Mouse (Mus musculus): Measurements from ENCODE around the gene Snx29.
"Not testable (repeated sequence)": the region's sequence is repeated elsewhere in the genome, so short reads cannot be mapped to it uniquely, and the experiment has no call there.

Snx29 gene

GRCm38 (mm10) chr16:11322409-11323323 lies at the start of gene Snx29:
Gene Snx29 (plus strand): TSS chr16:11322908.
- in situ Hi-C loops (cut with MboI, MseI) = no loop called here

GRCm38 (mm10) chr16:11276888-11277287 lies 45.8 kb upstream of the Snx29 start:
- in situ Hi-C loops (cut with MboI, MseI) = no loop called here

GRCm38 (mm10) chr16:11278778-11279177 lies 43.9 kb upstream of the Snx29 start:
- in situ Hi-C loops (cut with MboI, MseI) = no loop called here

GRCm38 (mm10) chr16:11282655-11283232 lies 40.0 kb upstream of the Snx29 start:
- in situ Hi-C loops (cut with MboI, MseI) = no loop called here

GRCm38 (mm10) chr16:11284881-11285280 lies 37.8 kb upstream of the Snx29 start:
- in situ Hi-C loops (cut with MboI, MseI) = no loop called here

- in situ Hi-C loops (cut with MboI, MseI) = no loop called here
Observed at GRCm38 (mm10) chr16:11285949-11286348, 36.8 kb upstream of the Snx29 start.

- in situ Hi-C loops (cut with MboI, MseI) = not testable (repeated sequence)
Observed at GRCm38 (mm10) chr16:11288873-11289272, 33.8 kb upstream of the Snx29 start.

GRCm38 (mm10) chr16:11295583-11295982 lies 27.1 kb upstream of the Snx29 start:
- in situ Hi-C loops (cut with MboI, MseI) = not testable (repeated sequence)

GRCm38 (mm10) chr16:11297700-11298099 lies 25.0 kb upstream of the Snx29 start:
- in situ Hi-C loops (cut with MboI, MseI) = not testable (repeated sequence)

GRCm38 (mm10) chr16:11303741-11304140 lies 19.0 kb upstream of the Snx29 start:
- in situ Hi-C loops (cut with MboI, MseI) = no loop called here

GRCm38 (mm10) chr16:11305531-11305930 lies 17.2 kb upstream of the Snx29 start:
- in situ Hi-C loops (cut with MboI, MseI) = no loop called here

GRCm38 (mm10) chr16:11313512-11313911 lies 9.2 kb upstream of the Snx29 start, which contains the start of gene Tnfrsf17:
Gene Tnfrsf17 (plus strand): TSS chr16:11313812.
- in situ Hi-C loops (cut with MboI, MseI) = no loop called here

- in situ Hi-C loops (cut with MboI, MseI) = no loop called here
Observed at GRCm38 (mm10) chr16:11315786-11316320, 6.9 kb upstream of the Snx29 start.

GRCm38 (mm10) chr16:11316748-11317147 lies 6.0 kb upstream of the Snx29 start:
- in situ Hi-C loops (cut with MboI, MseI) = no loop called here

GRCm38 (mm10) chr16:11317324-11317723 lies 5.4 kb upstream of the Snx29 start:
- in situ Hi-C loops (cut with MboI, MseI) = no loop called here

- in situ Hi-C loops (cut with MboI, MseI) = no loop called here
Observed at GRCm38 (mm10) chr16:11323324-11324051, 780 bp downstream of the Snx29 start.

GRCm38 (mm10) chr16:11330081-11330800 lies 7.5 kb downstream of the Snx29 start:
- in situ Hi-C loops (cut with MboI, MseI) = no loop called here

- in situ Hi-C loops (cut with MboI, MseI) = no loop called here
Observed at GRCm38 (mm10) chr16:11331030-11331429, 8.3 kb downstream of the Snx29 start.

- in situ Hi-C loops (cut with MboI, MseI) = no loop called here
Observed at GRCm38 (mm10) chr16:11343292-11343815, 20.6 kb downstream of the Snx29 start.

GRCm38 (mm10) chr16:11351903-11352302 lies 29.2 kb downstream of the Snx29 start:
- in situ Hi-C loops (cut with MboI, MseI) = no loop called here

- in situ Hi-C loops (cut with MboI, MseI) = no loop called here
Observed at GRCm38 (mm10) chr16:11359173-11359572, 36.5 kb downstream of the Snx29 start.

Data from regulatory T cell (primary cell).